Mouse (Mus musculus) limb, embryonic 14.5 days (tissue): ENCODE results near the gene Madcam1. TPM values are rescaled to one million over a fixed set of nuclear protein-coding genes. Genes with fewer than 3 reads are reported as not detected.

Experiments
- ATAC-seq: fragments of 200-750 bp; cut with Nextera tagmentation; 2 replicates; pipeline ENCODE4 v1.8.0; 2017; ENCODE audit warnings: low read depth, moderate number of reproducible peaks, moderate TSS enrichment; ENCODE audit not compliant: low FRiP score
- DNase-seq: peaks from one replicate; pipeline ENCODE4 v3.0.0-alpha.2; 2015; ENCODE audit warnings: low spot score
- H3K27ac ChIP-seq: fragments of 300-500 bp; sonication (generic); replicated peaks from 2 replicates; pipeline ENCODE4 v1.5.1; 2014; ENCODE audit warnings: low read depth, mild to moderate bottlenecking, low read length, moderate library complexity, mixed read lengths
- H3K27me3 ChIP-seq: fragments of 300-500 bp; sonication (generic); 2 replicates; pipeline ENCODE4 v1.6.1; 2014; ENCODE audit warnings: low read length, mixed read lengths; ENCODE audit not compliant: control insufficient read depth, insufficient read depth
- H3K36me3 ChIP-seq: fragments of 300-500 bp; sonication (generic); 2 replicates; pipeline ENCODE4 v1.6.1; 2014; ENCODE audit warnings: mild to moderate bottlenecking, low read length, moderate library complexity, mixed read lengths; ENCODE audit not compliant: control insufficient read depth, insufficient read depth
- H3K4me1 ChIP-seq: fragments of 300-500 bp; sonication (generic); 2 replicates; pipeline ENCODE4 v1.6.1; 2014; ENCODE audit warnings: antibody characterized with exemption, low read length, mixed read lengths; ENCODE audit not compliant: control insufficient read depth, insufficient read depth
- H3K4me2 ChIP-seq: fragments of 300-500 bp; sonication (generic); replicated peaks from 2 replicates; pipeline ENCODE4 v1.6.1; 2014; ENCODE audit warnings: low read depth, mild to moderate bottlenecking, low read length, moderate library complexity; ENCODE audit not compliant: severe bottlenecking
- H3K4me3 ChIP-seq: fragments of 300-500 bp; sonication (generic); replicated peaks from 2 replicates; pipeline ENCODE4 v1.5.1; 2014; ENCODE audit warnings: low read length
- H3K9ac ChIP-seq: fragments of 300-500 bp; sonication (generic); 2 replicates; pipeline ENCODE4 v1.6.1; 2014; ENCODE audit warnings: mild to moderate bottlenecking, low read depth, low read length, moderate library complexity; ENCODE audit not compliant: severe bottlenecking
- H3K9me3 ChIP-seq: fragments of 300-500 bp; sonication (generic); 2 replicates; pipeline ENCODE4 v1.6.1; 2016; ENCODE audit warnings: low read length; ENCODE audit not compliant: control insufficient read depth
- POLR2A ChIP-seq: fragments of 200-500 bp; IDR thresholded peaks from 2 replicates; pipeline ENCODE4 v1.8.0; 2012; ENCODE audit warnings: inconsistent platforms, mild to moderate bottlenecking, moderate library complexity, borderline replicate concordance; ENCODE audit not compliant: insufficient read depth, insufficient read length; ENCODE audit errors: extremely low read depth
- WGBS: fragments of 180-500 bp; shearing (Covaris S2); extraction: QIAGEN DNeasy Blood & Tissue Kit; methylation state at CpG from one replicate; pipeline ENCODE4 v1.1.7; 2014; 5-methylcytosine and 5-hydroxymethylcytosine counted together
- polyA plus RNA-seq, 2 experiments: library from polyadenylated mRNA; depleted of rRNA in 1 of 2; stranded (reverse) in 1 of 2; unstranded in 1 of 2; fragments of >200 nt; fragmentation: Nextera tagmentation in 1 of 2; extraction: Ambion mirVana in 1 of 2; gene quantifications; 2 replicates each; pipeline versions ENCODE4 v1.2.1 to v1.2.3; 2012 to 2014

The Madcam1 gene
- polyA plus RNA-seq, 2 experiments, result 5.0 to 8.2 TPM

- H3K27me3 ChIP-seq, result peaks cover 36% of the 10 kb centered on the region
Observed at GRCm38 (mm10) chr10:79713163-79713562, 48.8 kb downstream of the Madcam1 start.

GRCm38 (mm10) chr10:79714996-79715395 lies 50.6 kb downstream of the Madcam1 start:
- Histone ChIP-seq H3K36me3 (peaks cover 22% of the 10 kb centered on the region), H3K4me1 (peaks cover 9% of the 10 kb centered on the region; the same call in 1 of the 2 replicates), H3K27me3 (peaks cover 43% of the 10 kb centered on the region), H3K9ac (no peak overlapping the region), H3K4me2 (no peak overlapping the region), H3K4me3 (no peak overlapping the region), H3K27ac (no peak overlapping the region), H3K9me3 (no peaks in the 10 kb centered on the region)
- DNase-seq (no peak), ATAC-seq (no peak)
- WGBS, result 70% methylated on average over 4 of the region's 4 CpGs
- no peak for TF ChIP-seq POLR2A

More at GRCm38 (mm10) chr10:79713163-79713562, 48.8 kb downstream of the Madcam1 start:
- DNase-seq (no peak), ATAC-seq (no peak)
- Histone ChIP-seq H3K9me3 (no peaks in the 10 kb centered on the region), H3K27ac (no peak overlapping the region), H3K4me2 (no peak overlapping the region), H3K9ac (no peak overlapping the region), H3K4me1 (peaks cover 9% of the 10 kb centered on the region; the same call in 1 of the 2 replicates), H3K4me3 (no peak overlapping the region), H3K36me3 (peaks cover 39% of the 10 kb centered on the region)
- 33% methylated on average over 1 of the region's 1 CpGs for WGBS
- no peak for TF ChIP-seq POLR2A

- H3K9ac ChIP-seq, result peak within 1 kb of the TSS; percentile 48
- 4% methylated on average over 24 of the region's 91 CpGs for WGBS
- peak within 1 kb of the TSS; percentile 53 for H3K4me3 ChIP-seq
Observed at GRCm38 (mm10) chr10:79716254-79716987, 52.1 kb downstream of the Madcam1 start, which contains the start of gene Hcn2. Gene Hcn2 (plus strand): TSS chr10:79716634.

GRCm38 (mm10) chr10:79716988-79717355 lies 52.6 kb downstream of the Madcam1 start:
- peak overlapping the region; percentile 53 for H3K4me3 ChIP-seq
- WGBS, result 0% methylated on average over 38 of the region's 44 CpGs
- peak overlapping the region; percentile 86 for H3K4me2 ChIP-seq
- peaks cover 3% of the 10 kb centered on the region; the same call in 1 of the 2 replicates for H3K36me3 ChIP-seq
- no peak for TF ChIP-seq POLR2A
- peaks cover 43% of the 10 kb centered on the region for H3K27me3 ChIP-seq
- H3K4me1 ChIP-seq, result peaks cover 9% of the 10 kb centered on the region; the same call in 1 of the 2 replicates
- no peaks in the 10 kb centered on the region for H3K9me3 ChIP-seq
- no peak overlapping the region for H3K27ac ChIP-seq
- no peak for DNase-seq
- peak overlapping the region; percentile 48 for H3K9ac ChIP-seq
- no peak for ATAC-seq

More at GRCm38 (mm10) chr10:79716254-79716987, 52.1 kb downstream of the Madcam1 start, which contains the start of gene Hcn2:
- Histone ChIP-seq H3K36me3 (peaks cover 8% of the 10 kb centered on the region), H3K27ac (no peak within 1 kb of the TSS), H3K4me1 (peaks cover 9% of the 10 kb centered on the region; the same call in 1 of the 2 replicates), H3K4me2 (peak within 1 kb of the TSS; percentile 86), H3K9me3 (no peaks in the 10 kb centered on the region), H3K27me3 (peaks cover 43% of the 10 kb centered on the region)
- ATAC-seq, result no peak
- no peak for DNase-seq
- no peak for TF ChIP-seq POLR2A

GRCm38 (mm10) chr10:79717640-79718357 lies 53.4 kb downstream of the Madcam1 start:
- peaks cover 9% of the 10 kb centered on the region; the same call in 1 of the 2 replicates for H3K4me1 ChIP-seq
- no peak for TF ChIP-seq POLR2A
- peaks cover 43% of the 10 kb centered on the region for H3K27me3 ChIP-seq
- peak; percentile 87 for DNase-seq
- H3K36me3 ChIP-seq, result no peaks in the 10 kb centered on the region
- no peak overlapping the region for H3K9ac ChIP-seq
- H3K4me2 ChIP-seq, result peak overlapping the region; percentile 86
- WGBS, result 6% methylated on average over 42 of the region's 43 CpGs
- H3K4me3 ChIP-seq, result peak overlapping the region; percentile 53
- H3K27ac ChIP-seq, result no peak overlapping the region
- ATAC-seq, result no peak
- no peaks in the 10 kb centered on the region for H3K9me3 ChIP-seq

Other genes with a start within 250 kb of the Madcam1 start
- not detected in 2 replicates for gene Vmn2r83, start 195.8 kb upstream of the Madcam1 start, polyA plus RNA-seq (2012; rRNA removed)
- not detected in 2 replicates for gene Vmn2r83, start 195.8 kb upstream of the Madcam1 start, polyA plus RNA-seq (2014; fragmentation: Nextera tagmentation; extraction: Ambion mirVana)
- gene Plpp2, start 130.8 kb upstream of the Madcam1 start, polyA plus RNA-seq (2012; rRNA removed), result 15.9 and 21.9 TPM in 2 replicates
- gene Plpp2, start 130.8 kb upstream of the Madcam1 start, polyA plus RNA-seq (2014; fragmentation: Nextera tagmentation; extraction: Ambion mirVana), result 26.1 and 27.7 TPM in 2 replicates
- 162 and 237 TPM in 2 replicates for gene Mier2, start 109.4 kb upstream of the Madcam1 start, polyA plus RNA-seq (2012; rRNA removed)
- 56.5 and 69.8 TPM in 2 replicates for gene Mier2, start 109.4 kb upstream of the Madcam1 start, polyA plus RNA-seq (2014; fragmentation: Nextera tagmentation; extraction: Ambion mirVana)
- gene Theg, start 77.2 kb upstream of the Madcam1 start, polyA plus RNA-seq (2012; rRNA removed), result not detected in 2 replicates
- gene Theg, start 77.2 kb upstream of the Madcam1 start, polyA plus RNA-seq (2014; fragmentation: Nextera tagmentation; extraction: Ambion mirVana), result not detected in 2 replicates
- 1.0 and 1.2 TPM in 2 replicates for gene C2cd4c, start 50.5 kb upstream of the Madcam1 start, polyA plus RNA-seq (2012; rRNA removed)
- gene C2cd4c, start 50.5 kb upstream of the Madcam1 start, polyA plus RNA-seq (2014; fragmentation: Nextera tagmentation; extraction: Ambion mirVana), result not detected in 2 replicates
- 30.2 and 33.0 TPM in 2 replicates for gene Shc2, start 26.6 kb upstream of the Madcam1 start, polyA plus RNA-seq (2012; rRNA removed)
- 9.0 and 10.1 TPM in 2 replicates for gene Shc2, start 26.6 kb upstream of the Madcam1 start, polyA plus RNA-seq (2014; fragmentation: Nextera tagmentation; extraction: Ambion mirVana)
- 0.14 and 0.22 TPM in 2 replicates for gene Odf3l2, start 18.8 kb upstream of the Madcam1 start, polyA plus RNA-seq (2012; rRNA removed)
- 0.15 TPM in 1 of 2 replicates, not detected in the other for gene Odf3l2, start 18.8 kb upstream of the Madcam1 start, polyA plus RNA-seq (2014; fragmentation: Nextera tagmentation; extraction: Ambion mirVana)
- 44.6 and 57.4 TPM in 2 replicates for gene Tpgs1, start 4.8 kb downstream of the Madcam1 start, polyA plus RNA-seq (2012; rRNA removed)
- gene Tpgs1, start 4.8 kb downstream of the Madcam1 start, polyA plus RNA-seq (2014; fragmentation: Nextera tagmentation; extraction: Ambion mirVana), result 66.0 and 67.0 TPM in 2 replicates
- gene Cdc34, start 17.6 kb downstream of the Madcam1 start, polyA plus RNA-seq (2012; rRNA removed), result 138 and 156 TPM in 2 replicates
- gene Cdc34, start 17.6 kb downstream of the Madcam1 start, polyA plus RNA-seq (2014; fragmentation: Nextera tagmentation; extraction: Ambion mirVana), result 106 and 110 TPM in 2 replicates
- gene Gzmm, start 24.5 kb downstream of the Madcam1 start, polyA plus RNA-seq (2012; rRNA removed), result 1.1 and 1.4 TPM in 2 replicates
- 0.66 and 0.82 TPM in 2 replicates for gene Gzmm, start 24.5 kb downstream of the Madcam1 start, polyA plus RNA-seq (2014; fragmentation: Nextera tagmentation; extraction: Ambion mirVana)
- 763 and 866 TPM in 2 replicates for gene Bsg, start 39.9 kb downstream of the Madcam1 start, polyA plus RNA-seq (2012; rRNA removed)
- gene Bsg, start 39.9 kb downstream of the Madcam1 start, polyA plus RNA-seq (2014; fragmentation: Nextera tagmentation; extraction: Ambion mirVana), result 805 and 825 TPM in 2 replicates
- 0.70 and 1.3 TPM in 2 replicates for gene Hcn2, start 52.1 kb downstream of the Madcam1 start, polyA plus RNA-seq (2012; rRNA removed)
- 0.18 and 0.21 TPM in 2 replicates for gene Hcn2, start 52.1 kb downstream of the Madcam1 start, polyA plus RNA-seq (2014; fragmentation: Nextera tagmentation; extraction: Ambion mirVana)
- gene Polrmt, start 82.0 kb downstream of the Madcam1 start, polyA plus RNA-seq (2012; rRNA removed), result 64.1 and 75.3 TPM in 2 replicates
- 33.4 and 36.6 TPM in 2 replicates for gene Polrmt, start 82.0 kb downstream of the Madcam1 start, polyA plus RNA-seq (2014; fragmentation: Nextera tagmentation; extraction: Ambion mirVana)
- 0.13 and 0.22 TPM in 2 replicates for gene Fgf22, start 90.5 kb downstream of the Madcam1 start, polyA plus RNA-seq (2012; rRNA removed)
- gene Fgf22, start 90.5 kb downstream of the Madcam1 start, polyA plus RNA-seq (2014; fragmentation: Nextera tagmentation; extraction: Ambion mirVana), result 0.21 and 0.80 TPM in 2 replicates
- 176 and 229 TPM in 2 replicates for gene Rnf126, start 102.4 kb downstream of the Madcam1 start, polyA plus RNA-seq (2012; rRNA removed)
- 100 and 103 TPM in 2 replicates for gene Rnf126, start 102.4 kb downstream of the Madcam1 start, polyA plus RNA-seq (2014; fragmentation: Nextera tagmentation; extraction: Ambion mirVana)
- 11.6 and 14.7 TPM in 2 replicates for gene Fstl3, start 112.7 kb downstream of the Madcam1 start, polyA plus RNA-seq (2012; rRNA removed)
- 9.0 and 9.5 TPM in 2 replicates for gene Fstl3, start 112.7 kb downstream of the Madcam1 start, polyA plus RNA-seq (2014; fragmentation: Nextera tagmentation; extraction: Ambion mirVana)
- 0.04 and 0.06 TPM in 2 replicates for gene Prss57, start 126.4 kb downstream of the Madcam1 start, polyA plus RNA-seq (2012; rRNA removed)
- not detected in 2 replicates for gene Prss57, start 126.4 kb downstream of the Madcam1 start, polyA plus RNA-seq (2014; fragmentation: Nextera tagmentation; extraction: Ambion mirVana)
- gene Palm, start 129.0 kb downstream of the Madcam1 start, polyA plus RNA-seq (2012; rRNA removed), result 55.8 and 72.7 TPM in 2 replicates
- 76.2 and 83.8 TPM in 2 replicates for gene Palm, start 129.0 kb downstream of the Madcam1 start, polyA plus RNA-seq (2014; fragmentation: Nextera tagmentation; extraction: Ambion mirVana)
- gene Misp, start 156.4 kb downstream of the Madcam1 start, polyA plus RNA-seq (2012; rRNA removed), result 0.41 and 0.50 TPM in 2 replicates
- gene Misp, start 156.4 kb downstream of the Madcam1 start, polyA plus RNA-seq (2014; fragmentation: Nextera tagmentation; extraction: Ambion mirVana), result 0.54 and 1.2 TPM in 2 replicates
- 536 and 644 TPM in 2 replicates for gene Ptbp1, start 189.9 kb downstream of the Madcam1 start, polyA plus RNA-seq (2012; rRNA removed)
- 262 and 279 TPM in 2 replicates for gene Ptbp1, start 189.9 kb downstream of the Madcam1 start, polyA plus RNA-seq (2014; fragmentation: Nextera tagmentation; extraction: Ambion mirVana)
- 10.3 and 17.3 TPM in 2 replicates for gene Prtn3, start 209.9 kb downstream of the Madcam1 start, polyA plus RNA-seq (2012; rRNA removed)
- 5.9 and 8.2 TPM in 2 replicates for gene Prtn3, start 209.9 kb downstream of the Madcam1 start, polyA plus RNA-seq (2014; fragmentation: Nextera tagmentation; extraction: Ambion mirVana)
- 220 and 326 TPM in 2 replicates for gene Plppr3, start 210.1 kb downstream of the Madcam1 start, polyA plus RNA-seq (2012; rRNA removed)
- gene Plppr3, start 210.1 kb downstream of the Madcam1 start, polyA plus RNA-seq (2014; fragmentation: Nextera tagmentation; extraction: Ambion mirVana), result 61.5 and 79.7 TPM in 2 replicates
- 0.35 and 1.8 TPM in 2 replicates for gene Elane, start 221.7 kb downstream of the Madcam1 start, polyA plus RNA-seq (2012; rRNA removed)
- 0.62 and 1.2 TPM in 2 replicates for gene Elane, start 221.7 kb downstream of the Madcam1 start, polyA plus RNA-seq (2014; fragmentation: Nextera tagmentation; extraction: Ambion mirVana)
- gene Cfd, start 226.3 kb downstream of the Madcam1 start, polyA plus RNA-seq (2012; rRNA removed), result 1.1 and 2.3 TPM in 2 replicates
- gene Cfd, start 226.3 kb downstream of the Madcam1 start, polyA plus RNA-seq (2014; fragmentation: Nextera tagmentation; extraction: Ambion mirVana), result not detected in 2 replicates
- 54.6 and 73.8 TPM in 2 replicates for gene Med16, start 244.4 kb downstream of the Madcam1 start, polyA plus RNA-seq (2012; rRNA removed)
- 33.4 and 38.3 TPM in 2 replicates for gene Med16, start 244.4 kb downstream of the Madcam1 start, polyA plus RNA-seq (2014; fragmentation: Nextera tagmentation; extraction: Ambion mirVana)
- gene Gm26602, start 246.3 kb downstream of the Madcam1 start, polyA plus RNA-seq (2012; rRNA removed), result not detected in 2 replicates
- 6.6 TPM in 1 of 2 replicates, not detected in the other for gene Gm26602, start 246.3 kb downstream of the Madcam1 start, polyA plus RNA-seq (2014; fragmentation: Nextera tagmentation; extraction: Ambion mirVana)